Mouse (Mus musculus) small intestine, adult 2 months (tissue): Measurements from ENCODE around the gene Arrb1.

Experiments
- CTCF ChIP-seq: fragments of 200-500 bp; IDR thresholded peaks from 2 replicates; pipeline ENCODE4 v1.5.1; 2012; ENCODE audit warnings: low read depth, mild to moderate bottlenecking, control low read depth, inconsistent platforms, low read length, moderate library complexity, mixed read lengths; ENCODE audit not compliant: insufficient replicate concordance, insufficient read length; ENCODE audit errors: extremely low read depth
- POLR2A ChIP-seq: fragments of 200-500 bp; IDR thresholded peaks from 2 replicates; pipeline ENCODE4 v1.6.1; 2012; ENCODE audit warnings: low read depth, mild to moderate bottlenecking, control low read depth, inconsistent platforms, low read length, moderate library complexity

- TF ChIP-seq CTCF (no peak), POLR2A (no peak)
These were observed 58.9 kb downstream of the Arrb1 start for GRCm38 (mm10) chr7:99593868-99594803.
